Comparison of ENCODE assay signal across 31 mouse cellular contexts in genomic region chr10:90784981-90785650, GRCm38 (mm10).
DNase-seq lines count a peak whose midpoint lies in the region; ATAC-seq and TF ChIP-seq lines count a peak whose summit lies in the region.
"Had no signal": no experiment of that assay in that cellular context is flagged by ENCODE, and none has a peak within 500 bp of the region (broad histone marks: within the 10 kb centered on the region; RNA-seq: fewer than 3 reads in every experiment).

No protein-coding gene starts in this region.

- TF ChIP-seq POLR2A in brain, embryonic 14.5 days (IDR thresholded peaks at IDR 0.05; ENCODE audit: borderline replicate concordance, extremely low read depth, insufficient read depth, insufficient read length, poor library complexity, severe bottlenecking): no peak
- TF ChIP-seq POLR2A in lung, adult 2 months (IDR thresholded peaks at IDR 0.05; ENCODE audit: borderline replicate concordance, extremely low read depth, low read depth, low read length): no peak

- H3K27ac ChIP-seq in hindbrain, embryonic 16.5 days (ENCODE audit: low read depth, low read length): peak overlapping the region; percentile 44; the same call in 1 of the 2 replicates
- H3K27ac ChIP-seq in hindbrain, embryonic 11.5 days (ENCODE audit: low read depth, low read length): no peak overlapping the region
- H3K27ac ChIP-seq in liver, embryonic 11.5 days (ENCODE audit: low read depth, low read length): no peak overlapping the region
- H3K27ac ChIP-seq: embryonic facial prominence, embryonic 13.5 days; left cerebral cortex, adult 2 months; limb, embryonic 13.5 days; liver, embryonic 12.5 days; macrophage; midbrain, embryonic 13.5 days; neural tube, embryonic 15.5 days had no signal

- no peak overlapping the region for H3K9ac ChIP-seq in hindbrain, embryonic 16.5 days (ENCODE audit: low read depth, low read length)
- no peak overlapping the region for H3K9ac ChIP-seq in hindbrain, embryonic 11.5 days (ENCODE audit: low read depth, low read length)
- no peak overlapping the region for H3K9ac ChIP-seq in liver, embryonic 11.5 days (ENCODE audit: low read depth, low read length)
- H3K9ac ChIP-seq: embryonic facial prominence, embryonic 13.5 days; limb, embryonic 13.5 days; liver, embryonic 12.5 days; liver, postnatal 0 days; midbrain, embryonic 13.5 days; neural tube, embryonic 15.5 days had no signal

- TF ChIP-seq CTCF in brain, embryonic 14.5 days (IDR thresholded peaks at IDR 0.05; ENCODE audit: borderline replicate concordance, extremely low read depth, insufficient read depth, insufficient read length): no peak
- no peak for TF ChIP-seq CTCF in lung, adult 2 months (IDR thresholded peaks at IDR 0.05; ENCODE audit: insufficient read depth, low read length)

- H3K4me2 ChIP-seq in hindbrain, embryonic 16.5 days (ENCODE audit: low read length): no peak overlapping the region
- no peak overlapping the region for H3K4me2 ChIP-seq in hindbrain, embryonic 11.5 days (replicated peaks; ENCODE audit: low read depth, low read length)
- H3K4me2 ChIP-seq in liver, embryonic 11.5 days: no peak overlapping the region
- H3K4me2 ChIP-seq: embryonic facial prominence, embryonic 13.5 days; heart, embryonic 11.5 days; limb, embryonic 13.5 days; liver, embryonic 12.5 days; midbrain, embryonic 13.5 days; neural tube, embryonic 15.5 days had no signal

- no peak; the same call in 1 of the 2 replicates for ATAC-seq in hindbrain, embryonic 16.5 days
- no peak for ATAC-seq in hindbrain, embryonic 11.5 days (ENCODE audit: low FRiP score)
- no peak for ATAC-seq in liver, embryonic 11.5 days (replicated peaks; ENCODE audit: low FRiP score)
- ATAC-seq: intestine, postnatal 0 days; liver, embryonic 12.5 days; liver, postnatal 0 days; lung, postnatal 0 days; midbrain, embryonic 13.5 days had no signal

- 56% methylated on average over 4 of the region's 4 CpGs for WGBS in hindbrain, embryonic 16.5 days
- WGBS in hindbrain, embryonic 11.5 days: 72% methylated on average over 4 of the region's 4 CpGs
- WGBS in liver, embryonic 11.5 days: 73% methylated on average over 4 of the region's 4 CpGs
- WGBS in lung, adult 2 months: 70% methylated on average over 4 of the region's 4 CpGs

- no peaks in the 10 kb centered on the region for H3K27me3 ChIP-seq in hindbrain, embryonic 16.5 days (replicated peaks; ENCODE audit: control insufficient read depth, insufficient read depth, low read length)
- no peaks in the 10 kb centered on the region for H3K27me3 ChIP-seq in hindbrain, embryonic 11.5 days (ENCODE audit: control insufficient read depth, insufficient read depth, low read length)
- no peaks in the 10 kb centered on the region for H3K27me3 ChIP-seq in liver, embryonic 11.5 days (replicated peaks; ENCODE audit: control insufficient read depth, insufficient read depth, low read length)
- H3K27me3 ChIP-seq: embryonic facial prominence, embryonic 13.5 days; limb, embryonic 13.5 days; liver, embryonic 12.5 days; midbrain, embryonic 13.5 days; neural tube, embryonic 15.5 days had no signal

- H3K36me3 ChIP-seq in hindbrain, embryonic 16.5 days (ENCODE audit: control insufficient read depth, insufficient read depth, low read length): no peaks in the 10 kb centered on the region
- H3K36me3 ChIP-seq in hindbrain, embryonic 11.5 days (ENCODE audit: control insufficient read depth, insufficient read depth, low read length): no peaks in the 10 kb centered on the region
- no peaks in the 10 kb centered on the region for H3K36me3 ChIP-seq in liver, embryonic 11.5 days (ENCODE audit: control insufficient read depth, insufficient read depth, low read length)
- H3K36me3 ChIP-seq: embryonic facial prominence, embryonic 13.5 days; limb, embryonic 13.5 days; liver, embryonic 12.5 days; midbrain, embryonic 13.5 days; neural tube, embryonic 15.5 days had no signal

- no peaks in the 10 kb centered on the region for H3K4me1 ChIP-seq in hindbrain, embryonic 16.5 days (ENCODE audit: control insufficient read depth, insufficient read depth, low read depth, low read length)
- H3K4me1 ChIP-seq in hindbrain, embryonic 11.5 days (replicated peaks; ENCODE audit: control insufficient read depth, insufficient read depth, low read length): no peaks in the 10 kb centered on the region
- no peaks in the 10 kb centered on the region for H3K4me1 ChIP-seq in liver, embryonic 11.5 days (replicated peaks; ENCODE audit: control insufficient read depth, insufficient read depth, low read length)
- no peaks in the 10 kb centered on the region for H3K4me1 ChIP-seq in lung, adult 2 months (ENCODE audit: control insufficient read depth, insufficient read depth, low read length)
- H3K4me1 ChIP-seq: embryonic facial prominence, embryonic 13.5 days; limb, embryonic 13.5 days; liver, embryonic 12.5 days; midbrain, embryonic 13.5 days; neural tube, embryonic 15.5 days had no signal

- no peaks in the 10 kb centered on the region for H3K9me3 ChIP-seq in hindbrain, embryonic 16.5 days (ENCODE audit: control insufficient read depth, low read length)
- H3K9me3 ChIP-seq in hindbrain, embryonic 11.5 days (ENCODE audit: control insufficient read depth, low read length): no peaks in the 10 kb centered on the region
- H3K9me3 ChIP-seq in liver, embryonic 11.5 days (ENCODE audit: control insufficient read depth, low read length): no peaks in the 10 kb centered on the region
- H3K9me3 ChIP-seq: embryonic facial prominence, embryonic 13.5 days; limb, embryonic 13.5 days; liver, embryonic 12.5 days; midbrain, embryonic 13.5 days; neural tube, embryonic 15.5 days had no signal

- no peak for DNase-seq in hindbrain, embryonic 11.5 days (ENCODE audit: low spot score)
- DNase-seq in brain, adult 2 months (ENCODE audit: low read depth, low spot score): peak; percentile 62
- DNase-seq in brain, embryonic 14.5 days (ENCODE audit: low read depth): peak; percentile 47
- DNase-seq in cerebellum, adult 9-10 months: peak; percentile 50
- no peak for DNase-seq in liver, embryonic 11.5 days (ENCODE audit: low spot score)
- no peak for DNase-seq in lung, adult 2 months
- no peak for DNase-seq in right cerebral cortex, postnatal 10 days (ENCODE audit: low spot score in 2 of 2)
- DNase-seq: adrenal gland, adult 2 months; adrenal gland, postnatal 36 days; B cell, adult 2 months; embryo, embryonic 11 days; gastrocnemius, postnatal 36 days; heart, adult 18-20 months; heart, postnatal 36 days; kidney, adult 9 months; kidney, postnatal 10 days; layer of hippocampus, adult 9-11 months; liver, postnatal 0 days; spleen, adult 18-20 months; thymus, postnatal 14 days had no signal

- H3K4me3 ChIP-seq in hindbrain, embryonic 16.5 days (ENCODE audit: low read length): no peak overlapping the region
- H3K4me3 ChIP-seq in hindbrain, embryonic 11.5 days (ENCODE audit: low read depth, low read length): no peak overlapping the region
- H3K4me3 ChIP-seq in liver, embryonic 11.5 days (ENCODE audit: low read depth, low read length): no peak overlapping the region
- no peak overlapping the region for H3K4me3 ChIP-seq in lung, adult 2 months (replicated peaks; ENCODE audit: extremely low read depth, low read depth, low read length)
- H3K4me3 ChIP-seq: embryonic facial prominence, embryonic 13.5 days; left cerebral cortex, adult 2 months; limb, embryonic 13.5 days; liver, embryonic 12.5 days; midbrain, embryonic 13.5 days; neural tube, embryonic 15.5 days had no signal

Comparison
In these comparisons a context has a peak if more than half of its experiments do, and no peak if none do; other contexts are left out.
1. DNase-seq: peak in brain, adult 2 months (single experiment), brain, embryonic 14.5 days (single experiment) and cerebellum, adult 9-10 months (single experiment); none in hindbrain, embryonic 11.5 days (single experiment), liver, embryonic 11.5 days (single experiment), lung, adult 2 months (single experiment) and right cerebral cortex, postnatal 10 days (0 of 2).